Mouse (Mus musculus): ENCODE data around the gene Uchl5. TPM values are rescaled to one million over a fixed set of nuclear protein-coding genes. Genes with fewer than 3 reads are reported as not detected.

Gene Uchl5
- 10 to 100 TPM; 49.2 to 94.0 (median 74.1) TPM for polyA plus RNA-seq (2017; shearing (Covaris generic))

- ATAC-seq: peak; percentile 91
These were observed at the start of gene Uchl5, which contains the start of gene Trove2 for GRCm38 (mm10) chr1:143776446-143777411. Gene Uchl5, plus strand, starts transcription at chr1:143777272. Gene Trove2, minus strand, starts transcription at chr1:143777068.

- no peak for ATAC-seq
These were observed 49.2 kb upstream of the Uchl5 start for GRCm38 (mm10) chr1:143727701-143728445.

- ATAC-seq: peak; percentile 70
These were observed 46.2 kb upstream of the Uchl5 start for GRCm38 (mm10) chr1:143730899-143731298.

- no peak for ATAC-seq
These were observed 45.4 kb upstream of the Uchl5 start for GRCm38 (mm10) chr1:143731691-143732090.

- no peak for ATAC-seq
These were observed 43.1 kb upstream of the Uchl5 start for GRCm38 (mm10) chr1:143733914-143734410.

- ATAC-seq: peak; percentile 41
These were observed 38.3 kb upstream of the Uchl5 start for GRCm38 (mm10) chr1:143738811-143739210.

- peak; percentile 84 for ATAC-seq
These were observed 37.4 kb upstream of the Uchl5 start for GRCm38 (mm10) chr1:143739361-143740350.

GRCm38 (mm10) chr1:143740581-143740980 is 36.5 kb upstream of the Uchl5 start:
- no peak for ATAC-seq

GRCm38 (mm10) chr1:143741331-143741730 is 35.7 kb upstream of the Uchl5 start:
- no peak for ATAC-seq

GRCm38 (mm10) chr1:143742186-143742585 is 34.9 kb upstream of the Uchl5 start:
- ATAC-seq: no peak

- no peak for ATAC-seq
These were observed 31.2 kb upstream of the Uchl5 start for GRCm38 (mm10) chr1:143745871-143746270.

- no peak for ATAC-seq
These were observed 14.9 kb upstream of the Uchl5 start for GRCm38 (mm10) chr1:143762159-143762558.

GRCm38 (mm10) chr1:143764443-143764842 is 12.6 kb upstream of the Uchl5 start:
- ATAC-seq: no peak

- ATAC-seq: no peak
These were observed 11.3 kb upstream of the Uchl5 start for GRCm38 (mm10) chr1:143765801-143766200.

GRCm38 (mm10) chr1:143766238-143766637 is 10.8 kb upstream of the Uchl5 start:
- ATAC-seq: no peak

- no peak for ATAC-seq
These were observed 6.5 kb upstream of the Uchl5 start for GRCm38 (mm10) chr1:143770444-143771109.

- no peak for ATAC-seq
These were observed 4.0 kb upstream of the Uchl5 start for GRCm38 (mm10) chr1:143773082-143773481.

- no peak for ATAC-seq
These were observed 3.2 kb upstream of the Uchl5 start for GRCm38 (mm10) chr1:143773909-143774308.

- ATAC-seq: peak; percentile 23
These were observed 616 bp downstream of the Uchl5 start for GRCm38 (mm10) chr1:143777558-143778218.

GRCm38 (mm10) chr1:143788584-143789227 is 11.6 kb downstream of the Uchl5 start:
- peak; percentile 88 for ATAC-seq
